Mouse (Mus musculus) intestine, embryonic 14.5 days (tissue): ENCODE measurements around the gene Gm20431. TPM values are rescaled to one million over a fixed set of nuclear protein-coding genes. Genes with fewer than 3 reads are reported as not detected.
"Not testable (repeated sequence)": the region's sequence is repeated elsewhere in the genome, so short reads cannot be mapped to it uniquely, and the experiment has no call there.

ENCODE experiments used
- ATAC-seq: fragments of 200-750 bp; cut with Nextera tagmentation; replicated peaks from 2 replicates; pipeline ENCODE4 v1.8.0; 2017; ENCODE audit warnings: low read depth, moderate number of reproducible peaks, moderate TSS enrichment, moderate library complexity; ENCODE audit not compliant: low FRiP score, low TSS enrichment
- DNase-seq: peaks from one replicate; pipeline ENCODE4 v3.0.0-alpha.2; 2018; ENCODE audit warnings: low spot score
- H3K27ac ChIP-seq: fragments of 300-500 bp; sonication (generic); 2 replicates; pipeline ENCODE4 v1.5.1; 2014; ENCODE audit warnings: low read depth, mild to moderate bottlenecking, control low read depth
- H3K27me3 ChIP-seq: fragments of 300-500 bp; sonication (generic); replicated peaks from 2 replicates; pipeline ENCODE4 v1.6.1; 2014; ENCODE audit warnings: low read length, control low read depth; ENCODE audit not compliant: control insufficient read depth, insufficient read depth
- H3K36me3 ChIP-seq: fragments of 300-500 bp; sonication (generic); 2 replicates; pipeline ENCODE4 v1.6.1; 2014; ENCODE audit warnings: low read length, control low read depth; ENCODE audit not compliant: control insufficient read depth, insufficient read depth
- H3K4me1 ChIP-seq: fragments of 300-500 bp; sonication (generic); replicated peaks from 2 replicates; pipeline ENCODE4 v1.6.1; 2014; ENCODE audit warnings: low read length, control low read depth, mixed read lengths; ENCODE audit not compliant: control insufficient read depth, insufficient read depth
- H3K4me2 ChIP-seq: fragments of 300-500 bp; sonication (generic); 2 replicates; pipeline ENCODE4 v1.6.1; 2014; ENCODE audit warnings: low read length
- H3K4me3 ChIP-seq: fragments of 300-500 bp; sonication (generic); 2 replicates; pipeline ENCODE4 v1.5.1; 2014; ENCODE audit warnings: low read depth, low read length, control low read depth, mixed read lengths
- H3K9ac ChIP-seq: fragments of 300-500 bp; sonication (generic); 2 replicates; pipeline ENCODE4 v1.6.1; 2014; ENCODE audit warnings: mild to moderate bottlenecking, low read length
- H3K9me3 ChIP-seq: fragments of 300-500 bp; sonication (generic); 2 replicates; pipeline ENCODE4 v1.6.1; 2016; ENCODE audit warnings: low read length, control low read depth; ENCODE audit not compliant: control insufficient read depth
- WGBS: fragments of 180-500 bp; shearing (Covaris S2); extraction: QIAGEN DNeasy Blood & Tissue Kit; methylation state at CpG from one replicate; pipeline ENCODE4 v1.1.7; 2014; 5-methylcytosine and 5-hydroxymethylcytosine counted together
- polyA plus RNA-seq: library from polyadenylated mRNA; unstranded; fragments of >200 nt; fragmentation: Nextera tagmentation; extraction: Ambion mirVana; gene quantifications from 2 replicates; pipeline ENCODE4 v1.2.1, GENCODE M21; 2014

Gm20431 gene
- polyA plus RNA-seq, 1 experiment from 2014 or later, result 7.7 TPM

DNA sequence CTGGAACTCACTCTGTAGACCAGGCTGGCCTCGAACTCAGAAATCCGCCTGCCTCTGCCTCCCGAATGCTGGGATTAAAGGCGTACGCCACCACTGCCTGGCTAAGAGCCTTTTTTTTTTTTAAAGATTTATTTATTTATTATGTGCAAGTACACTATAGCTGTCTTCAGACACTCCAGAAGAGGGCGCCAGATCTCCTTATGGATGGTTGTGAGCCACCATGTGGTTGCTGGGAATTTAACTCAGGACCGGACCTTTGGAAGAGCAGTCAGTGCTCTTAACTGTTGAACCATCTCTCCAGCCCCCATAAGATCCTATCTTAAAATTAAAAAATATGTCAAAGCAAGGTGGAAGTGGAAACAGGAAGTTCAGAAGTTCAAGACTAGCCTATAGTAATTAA lies 48.0 kb downstream of the Gm20431 start:
- 86% methylated on average over 7 of the region's 7 CpGs for WGBS
- H3K27me3 ChIP-seq, H3K27ac ChIP-seq, H3K9ac ChIP-seq, H3K4me3 ChIP-seq, DNase-seq, H3K9me3 ChIP-seq, H3K4me2 ChIP-seq, H3K4me1 ChIP-seq, ATAC-seq: not testable (repeated sequence)
- H3K36me3 ChIP-seq, result peaks cover 80% of the 10 kb centered on the region

DNA sequence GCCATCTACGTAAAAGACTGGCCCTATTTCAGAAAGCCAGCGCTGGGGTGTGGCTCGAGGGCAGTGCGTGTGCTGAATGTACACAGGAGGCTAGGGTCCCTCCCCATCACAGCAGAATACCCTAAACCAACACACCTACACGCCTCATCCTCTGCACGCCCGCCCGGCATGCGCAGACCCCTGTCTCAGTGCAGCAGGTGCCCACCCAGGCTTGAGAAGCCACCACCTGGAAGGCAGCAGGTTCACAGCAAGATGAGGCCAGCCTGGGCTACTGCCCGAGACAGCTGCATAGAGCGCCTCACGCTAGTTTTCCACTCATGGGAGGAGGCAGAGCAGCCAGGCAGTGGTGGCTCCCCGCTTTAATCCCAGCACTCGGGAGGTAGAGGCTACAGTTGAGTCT lies 49.2 kb downstream of the Gm20431 start:
- Histone ChIP-seq H3K4me1 (no peaks in the 10 kb centered on the region), H3K4me3 (no peak overlapping the region), H3K27me3 (no peaks in the 10 kb centered on the region), H3K4me2 (no peak overlapping the region), H3K36me3 (peaks cover 76% of the 10 kb centered on the region), H3K9me3 (no peaks in the 10 kb centered on the region), H3K27ac (no peak overlapping the region), H3K9ac (no peak overlapping the region)
- 91% methylated on average over 14 of the region's 14 CpGs for WGBS
- ATAC-seq (no peak), DNase-seq (no peak)

DNA sequence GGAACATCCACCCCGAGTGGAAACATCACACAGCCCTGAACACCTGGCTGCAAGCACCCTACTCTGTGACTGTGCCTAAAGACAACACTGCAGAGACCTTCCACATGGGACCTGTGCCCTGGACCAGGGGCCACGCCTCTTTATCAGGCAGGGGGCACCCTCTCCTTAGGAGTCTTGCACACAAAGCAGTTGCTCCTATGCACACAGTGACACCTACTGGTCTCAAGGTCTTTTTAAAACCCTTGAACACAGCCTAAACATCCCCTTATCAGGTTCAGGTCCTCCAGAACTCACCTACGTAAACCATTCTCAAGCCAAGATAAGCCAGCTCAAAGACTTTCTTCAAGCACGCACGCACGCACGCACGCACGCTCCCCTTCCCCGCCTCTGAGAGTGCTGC lies 50.0 kb downstream of the Gm20431 start:
- Histone ChIP-seq H3K9me3 (no peaks in the 10 kb centered on the region), H3K9ac (no peak overlapping the region), H3K4me2 (no peak overlapping the region), H3K4me1 (no peaks in the 10 kb centered on the region), H3K36me3 (peaks cover 74% of the 10 kb centered on the region), H3K27ac (no peak overlapping the region), H3K27me3 (no peaks in the 10 kb centered on the region), H3K4me3 (no peak overlapping the region)
- ATAC-seq, result no peak
- no peak for DNase-seq
- WGBS, result 83% methylated on average over 10 of the region's 10 CpGs

DNA sequence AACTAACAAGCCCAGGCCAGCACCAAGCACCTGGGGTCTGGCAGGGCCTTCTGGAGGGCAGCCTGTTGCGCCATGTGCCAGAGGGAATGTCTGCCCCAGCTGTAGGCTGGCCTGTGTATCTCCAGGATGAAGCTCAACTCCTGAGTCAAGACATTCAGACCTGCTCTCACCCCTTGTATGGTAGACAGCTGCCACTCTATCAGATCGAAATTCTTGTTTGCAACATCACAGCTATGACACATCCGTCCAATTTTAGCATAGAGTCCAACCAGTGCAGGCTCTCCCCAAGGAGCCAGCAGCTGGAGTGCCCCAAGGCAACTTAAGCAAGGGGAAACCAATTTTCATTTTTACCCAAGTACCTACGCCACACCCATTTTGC lies 54.6 kb downstream of the Gm20431 start:
- H3K9me3 ChIP-seq, result no peaks in the 10 kb centered on the region
- no peak overlapping the region for H3K27ac ChIP-seq
- no peak overlapping the region for H3K9ac ChIP-seq
- H3K4me2 ChIP-seq, result no peak overlapping the region
- WGBS, result 87% methylated on average over 4 of the region's 4 CpGs
- DNase-seq, result no peak
- H3K4me1 ChIP-seq, result peaks cover 3% of the 10 kb centered on the region; the same call in 1 of the 2 replicates
- no peaks in the 10 kb centered on the region for H3K27me3 ChIP-seq
- peaks cover 35% of the 10 kb centered on the region for H3K36me3 ChIP-seq
- ATAC-seq, result no peak
- no peak overlapping the region for H3K4me3 ChIP-seq

DNA sequence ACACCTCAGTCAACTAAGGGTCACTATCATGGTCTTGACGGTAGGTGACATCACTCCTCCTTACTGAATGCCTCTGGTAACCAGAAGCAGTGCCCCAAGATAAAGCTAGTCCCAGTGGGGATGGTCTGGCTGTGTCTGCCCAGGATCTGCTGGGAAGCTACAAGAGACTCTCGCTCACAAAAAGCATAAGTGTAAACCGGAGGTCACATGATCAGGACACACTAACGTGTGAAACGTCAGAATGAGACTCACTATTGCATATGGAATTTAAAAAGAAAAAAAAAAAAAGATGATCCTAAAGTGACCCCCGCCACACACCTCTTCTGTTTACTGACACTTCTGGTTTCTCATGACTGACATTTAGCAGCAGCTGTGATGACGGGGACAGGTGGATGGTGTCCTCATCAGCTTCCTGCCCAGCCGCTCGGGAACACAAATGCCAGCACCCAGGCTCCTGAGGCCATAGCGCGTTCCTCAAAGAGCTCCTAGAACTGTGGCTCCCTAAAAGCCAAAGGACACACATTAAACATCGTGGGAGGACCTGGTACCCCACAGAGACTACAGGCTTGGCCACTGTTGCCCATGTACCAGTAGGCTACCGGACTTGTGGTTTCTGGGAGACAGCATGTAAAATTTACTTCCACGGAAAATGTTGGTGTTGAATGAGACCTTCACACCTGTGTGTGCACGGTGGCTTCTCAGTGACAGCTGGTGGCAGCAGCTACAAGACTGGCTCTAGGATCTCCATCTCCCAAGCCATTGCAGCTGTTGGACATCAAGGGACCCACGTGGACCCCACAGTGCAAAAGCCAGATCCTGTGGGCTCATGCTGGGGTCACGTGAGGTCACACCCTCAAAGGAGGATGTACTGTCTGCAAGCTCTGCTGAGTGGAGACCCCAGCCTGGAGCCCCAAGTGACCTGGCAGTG lies 55.2 kb downstream of the Gm20431 start:
- WGBS, result 66% methylated on average over 17 of the region's 17 CpGs
- ATAC-seq, result 0 out of 2 replicates have a peak, but pooled peaks have one; percentile 8
- no peaks in the 10 kb centered on the region for H3K27me3 ChIP-seq

DNA sequence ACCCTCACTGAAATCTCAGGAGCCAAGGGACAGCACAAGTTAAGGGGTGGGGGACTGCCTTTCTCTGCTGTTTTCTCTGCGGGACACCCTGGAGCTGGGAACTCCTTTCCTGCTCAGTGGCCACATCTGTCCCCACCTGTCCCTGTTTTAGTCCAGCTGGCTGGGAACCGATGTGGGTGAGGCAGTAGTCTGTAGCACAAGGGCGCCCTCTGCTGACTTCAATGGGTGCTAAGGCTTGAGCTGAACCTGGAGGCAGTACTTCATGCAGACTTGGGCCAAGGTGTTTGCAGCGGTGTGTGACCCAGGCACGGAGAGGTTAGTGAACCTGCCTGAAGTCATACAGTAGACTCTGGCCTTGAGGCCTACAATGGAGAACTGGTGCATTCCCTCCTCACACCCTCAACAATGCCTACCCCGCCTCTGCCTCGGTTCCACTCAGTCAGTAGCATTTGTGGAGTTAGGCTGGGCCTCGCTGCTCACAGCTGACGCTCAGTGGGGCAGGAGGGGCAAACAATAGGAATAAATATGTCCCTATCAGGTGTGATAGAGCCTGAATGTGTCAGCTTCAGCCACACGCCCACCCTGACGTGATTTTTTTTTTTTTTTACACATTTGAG lies 56.0 kb downstream of the Gm20431 start:
- DNase-seq (peak; percentile 97), ATAC-seq (peak; percentile 83)
- H3K4me2 ChIP-seq, result no peak overlapping the region
- no peaks in the 10 kb centered on the region for H3K27me3 ChIP-seq
- no peak overlapping the region for H3K27ac ChIP-seq
- H3K9me3 ChIP-seq, result no peaks in the 10 kb centered on the region
- WGBS, result 35% methylated on average over 11 of the region's 11 CpGs
- no peak overlapping the region for H3K9ac ChIP-seq
- H3K4me3 ChIP-seq, result no peak overlapping the region
- H3K4me1 ChIP-seq, result peaks cover 9% of the 10 kb centered on the region; the same call in 1 of the 2 replicates
- H3K36me3 ChIP-seq, result peaks cover 25% of the 10 kb centered on the region

More for the DNA sequence above, 55.2 kb downstream of the Gm20431 start:
- no peak overlapping the region for H3K4me2 ChIP-seq
- H3K9ac ChIP-seq, result no peak overlapping the region
- H3K9me3 ChIP-seq, result no peaks in the 10 kb centered on the region
- no peak overlapping the region for H3K4me3 ChIP-seq
- H3K27ac ChIP-seq, result no peak overlapping the region
- DNase-seq, result no peak
- H3K4me1 ChIP-seq, result peaks cover 3% of the 10 kb centered on the region; the same call in 1 of the 2 replicates
- H3K36me3 ChIP-seq, result peaks cover 32% of the 10 kb centered on the region

DNA sequence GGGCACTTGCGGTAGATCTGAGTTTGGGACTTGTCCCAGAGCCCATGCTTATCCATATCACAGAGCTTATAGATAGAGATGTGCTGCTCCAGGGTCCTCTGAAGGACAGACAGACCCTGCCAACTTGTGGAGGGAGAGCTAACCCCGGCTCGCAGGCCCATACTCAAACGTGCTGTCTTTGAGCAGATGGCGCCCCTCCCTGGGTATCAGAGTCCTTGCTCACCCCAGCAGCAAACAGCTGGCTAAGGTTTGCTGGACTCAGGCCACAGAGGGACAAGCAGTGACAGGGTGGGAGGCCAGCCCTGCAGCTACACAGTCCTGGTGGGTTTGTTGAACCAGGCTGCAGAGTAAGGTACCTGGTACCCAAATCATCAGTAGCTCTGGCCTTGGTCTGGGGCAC lies 58.3 kb downstream of the Gm20431 start:
- ATAC-seq, result no peak
- Histone ChIP-seq H3K9ac (no peak overlapping the region), H3K27me3 (no peaks in the 10 kb centered on the region), H3K4me3 (no peak overlapping the region), H3K4me2 (no peak overlapping the region), H3K9me3 (no peaks in the 10 kb centered on the region), H3K4me1 (peaks cover 11% of the 10 kb centered on the region), H3K27ac (no peak overlapping the region), H3K36me3 (peaks cover 12% of the 10 kb centered on the region)
- no peak for DNase-seq
- 40% methylated on average over 5 of the region's 5 CpGs for WGBS

DNA sequence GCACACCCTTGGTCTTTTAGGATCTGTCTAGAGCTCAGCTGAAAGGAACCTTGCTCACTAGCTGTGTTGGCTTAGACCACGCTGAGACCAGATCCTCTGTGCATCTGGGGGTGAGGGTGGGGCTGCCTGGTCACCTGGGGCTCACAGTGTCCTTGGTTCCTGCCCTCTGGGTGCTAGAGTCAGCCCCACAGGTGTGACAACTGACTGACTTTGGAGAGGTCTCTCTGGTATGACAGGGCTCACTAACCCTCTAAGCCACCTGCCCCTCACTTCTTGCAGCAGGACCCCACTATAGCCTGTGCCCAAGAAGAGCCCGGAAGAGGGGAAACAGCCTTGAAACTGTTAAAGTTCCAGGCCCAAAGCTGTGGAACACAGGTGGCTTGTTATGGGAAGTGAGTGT lies 58.9 kb downstream of the Gm20431 start:
- H3K4me1 ChIP-seq, result peaks cover 17% of the 10 kb centered on the region
- 81% methylated on average over 2 of the region's 2 CpGs for WGBS
- H3K36me3 ChIP-seq, result peaks cover 9% of the 10 kb centered on the region
- no peak overlapping the region for H3K9ac ChIP-seq
- H3K27ac ChIP-seq, result no peak overlapping the region
- no peak for ATAC-seq
- no peaks in the 10 kb centered on the region for H3K9me3 ChIP-seq
- H3K27me3 ChIP-seq, result no peaks in the 10 kb centered on the region
- no peak overlapping the region for H3K4me2 ChIP-seq
- no peak overlapping the region for H3K4me3 ChIP-seq
- no peak for DNase-seq
